Mouse (Mus musculus) spleen, postnatal 4 days (tissue): ENCODE measurements around the gene Tspan11.
A peak's percentile ranks its signal among the peaks of the same experiment; 100 is the strongest.

Experiments
- DNase-seq, 2 experiments: peaks; one replicate each; pipeline ENCODE4 v3.0.0; 2022; ENCODE audit warnings: low spot score in 2 of 2

The Tspan11 gene

DNA sequence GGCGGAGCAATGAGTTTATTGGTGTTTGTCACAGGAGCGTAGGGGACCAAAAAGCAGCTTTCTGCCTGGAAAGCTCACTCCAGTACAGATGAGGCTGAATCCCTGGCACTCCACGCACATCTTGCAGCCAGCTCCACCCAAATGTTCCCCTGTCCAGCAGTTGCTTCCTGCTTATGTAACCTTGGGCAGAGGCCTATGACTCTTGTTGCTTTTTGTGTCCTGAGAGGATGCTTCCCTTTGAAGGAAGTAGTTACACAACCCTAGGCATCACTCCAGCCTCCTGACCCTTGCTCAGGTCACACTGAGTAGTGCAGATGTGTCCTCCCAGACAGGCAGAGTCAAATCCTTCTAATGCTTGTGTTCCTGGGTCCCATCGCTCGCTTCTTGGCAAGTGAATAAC is 46.5 kb downstream of the Tspan11 start:
- DNase-seq, result no peak

- no peak for DNase-seq
Measured at GRCm38 (mm10) chr6:127935105-127935504, 47.7 kb downstream of the Tspan11 start.

GRCm38 (mm10) chr6:127942421-127942820 is 55.0 kb downstream of the Tspan11 start:
- no peak for DNase-seq

- peak; percentile 21 to 76 for DNase-seq
Measured at GRCm38 (mm10) chr6:127945725-127946124, 58.3 kb downstream of the Tspan11 start.

DNA sequence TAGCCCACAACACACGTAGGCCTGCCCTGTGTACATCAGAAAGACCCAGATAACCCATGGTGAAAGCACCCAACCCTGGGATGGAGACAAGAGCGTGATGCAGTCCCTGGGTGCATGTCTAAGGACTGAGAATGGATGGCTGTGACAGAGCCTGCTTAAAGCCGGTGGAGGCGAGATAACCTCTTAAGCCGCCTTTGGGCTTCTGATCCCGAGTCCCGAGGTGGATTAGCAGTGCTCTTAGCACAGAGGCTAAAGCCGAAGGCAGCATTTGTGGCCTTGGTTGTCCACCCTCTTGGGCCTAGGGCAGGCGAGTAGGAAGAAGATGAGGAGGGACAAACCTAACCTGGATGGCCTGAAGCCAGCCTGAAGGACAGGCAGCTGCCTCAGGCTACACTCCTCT is 61.3 kb downstream of the Tspan11 start:
- no peak for DNase-seq

DNA sequence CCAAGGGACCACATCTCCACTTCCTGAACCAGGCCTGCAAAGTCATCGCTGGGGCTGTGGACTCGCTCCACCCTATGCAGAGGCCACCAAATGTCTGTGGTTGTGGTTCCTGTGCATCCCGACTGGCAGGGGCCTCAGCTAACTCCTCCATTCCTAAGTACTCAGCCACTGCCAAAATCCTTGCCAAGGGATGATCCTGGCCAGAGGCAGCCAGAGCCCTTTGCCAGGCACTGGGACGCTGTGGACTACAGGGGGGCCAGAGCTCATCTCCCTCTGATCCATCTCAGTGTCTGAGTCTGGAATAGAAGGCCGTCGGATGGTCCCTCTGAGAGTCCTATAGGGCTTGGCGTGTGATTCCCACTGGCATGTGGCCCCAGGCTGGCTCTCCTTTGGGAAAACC is 62.5 kb downstream of the Tspan11 start:
- DNase-seq, result no peak

- DNase-seq, result no peak
Measured at GRCm38 (mm10) chr6:127953071-127953470, 65.7 kb downstream of the Tspan11 start.

DNA sequence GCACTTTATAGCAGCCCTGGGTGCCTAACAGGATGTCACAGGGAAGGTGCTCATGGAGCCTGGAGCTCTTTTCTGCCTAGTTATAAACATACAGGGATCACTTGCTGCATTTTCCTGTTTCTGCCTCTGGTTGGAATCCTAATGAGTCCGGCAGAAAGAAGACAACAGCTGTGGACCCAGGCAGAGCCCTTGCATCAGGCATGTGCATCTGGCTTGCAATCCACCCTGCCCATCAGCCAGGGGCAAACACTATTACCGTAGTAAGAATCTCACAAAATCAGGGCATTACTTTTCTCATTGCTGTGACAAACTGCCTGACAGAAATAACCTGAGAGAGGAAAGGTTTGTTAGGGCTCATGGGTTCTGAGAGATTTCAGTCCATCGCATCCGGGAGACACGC is 68.8 kb downstream of the Tspan11 start:
- no peak for DNase-seq

DNA sequence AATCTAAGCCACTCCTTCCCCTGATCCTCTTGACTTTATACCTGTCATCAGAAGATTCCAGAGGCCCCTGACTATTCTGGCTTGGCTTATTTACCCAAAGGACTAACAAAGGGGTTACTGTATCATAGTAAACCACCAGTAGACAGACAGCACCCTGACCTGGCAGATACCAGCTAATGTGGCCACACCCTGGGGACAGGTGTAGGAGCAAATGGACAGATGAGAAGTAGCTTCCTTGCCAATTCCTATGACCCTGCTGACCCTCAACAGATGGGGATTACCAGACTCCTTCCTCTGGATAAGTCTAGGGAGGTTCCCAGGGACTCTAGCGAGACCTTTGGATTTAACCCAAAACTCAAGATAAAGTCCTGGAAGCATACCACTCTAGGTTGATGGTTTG is 72.8 kb downstream of the Tspan11 start:
- no peak for DNase-seq

DNA sequence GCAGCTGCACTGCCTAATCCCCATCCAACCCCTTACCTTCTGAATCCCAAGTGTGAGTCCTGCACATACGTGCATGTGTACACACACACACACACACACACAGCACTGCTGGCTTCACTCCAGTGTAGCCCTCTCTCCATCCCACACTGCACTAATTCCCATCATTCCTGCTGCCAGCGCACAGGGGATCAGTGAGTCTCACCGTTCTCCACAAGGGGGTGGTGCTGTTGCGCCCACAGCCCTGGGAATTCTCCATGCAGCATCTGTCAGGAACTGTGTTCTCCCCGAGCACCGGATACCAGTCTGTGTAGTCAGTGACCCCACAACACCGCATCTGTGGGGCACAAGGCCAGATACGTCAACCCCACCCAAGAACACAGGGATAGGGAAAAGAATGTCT is 78.1 kb downstream of the Tspan11 start:
- DNase-seq, result no peak

GRCm38 (mm10) chr6:127969709-127970108 is 82.3 kb downstream of the Tspan11 start:
- DNase-seq, result no peak

DNA sequence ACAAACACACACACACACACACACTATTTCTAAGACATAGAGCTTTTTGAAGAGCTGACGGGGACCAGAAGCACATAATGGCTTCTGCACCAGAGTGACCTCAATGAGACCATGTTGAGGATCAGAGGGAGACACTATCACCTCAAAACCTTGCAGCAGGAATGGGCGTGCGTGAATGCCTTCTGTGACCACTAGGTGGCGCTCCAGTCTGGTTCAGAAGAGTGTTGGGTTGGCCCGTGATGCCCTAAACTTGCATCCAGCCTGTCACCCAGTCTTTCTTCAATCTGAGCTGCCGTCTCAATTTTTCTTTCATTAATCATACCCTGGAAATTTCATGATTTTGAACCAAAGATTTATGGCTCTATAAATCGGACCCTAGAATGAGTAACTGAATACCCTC is 82.7 kb downstream of the Tspan11 start:
- peak; percentile 52 to 83 for DNase-seq

GRCm38 (mm10) chr6:127970848-127971247 is 83.5 kb downstream of the Tspan11 start:
- DNase-seq, result no peak

DNA sequence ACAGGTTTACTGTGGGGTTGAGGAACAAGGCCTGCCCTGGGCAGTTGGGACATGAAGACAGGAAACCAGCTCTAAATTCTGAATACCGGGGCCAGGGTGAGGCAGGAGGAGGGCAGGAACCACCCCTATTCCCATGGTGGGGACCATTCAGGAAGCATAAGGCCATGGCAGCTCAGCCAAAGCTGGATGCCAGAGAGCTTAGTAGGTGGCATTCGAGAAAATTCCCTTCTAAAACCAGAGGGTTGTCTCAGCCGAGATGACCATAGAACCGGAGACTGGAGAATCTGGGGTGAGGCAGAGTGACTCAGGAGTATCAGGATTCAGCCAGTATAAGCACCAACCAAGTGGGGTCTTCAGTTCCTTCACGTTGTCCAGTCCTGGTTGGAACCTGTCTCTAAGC is 84.5 kb downstream of the Tspan11 start:
- DNase-seq, result no peak

DNA sequence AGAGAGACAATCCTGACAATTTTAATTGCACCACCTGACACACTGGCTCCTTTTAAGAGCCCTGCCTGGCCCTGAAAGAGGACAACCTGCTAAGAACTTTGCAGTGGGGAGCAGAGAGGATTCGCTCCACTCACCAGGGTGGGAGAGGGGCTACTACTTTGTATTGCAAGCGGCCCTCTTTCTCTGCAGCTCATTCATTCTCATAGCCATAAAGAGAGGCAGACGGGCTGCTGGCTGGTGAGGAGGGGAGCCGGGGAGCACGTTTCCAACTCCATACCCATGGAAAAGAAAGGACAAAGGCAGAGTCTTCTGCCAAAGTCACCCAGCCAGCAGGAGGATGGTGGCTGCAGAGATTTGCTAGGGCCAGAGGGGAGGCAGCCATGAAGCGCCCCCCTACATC is 86.2 kb downstream of the Tspan11 start:
- no peak for DNase-seq

GRCm38 (mm10) chr6:127974000-127974399 is 86.6 kb downstream of the Tspan11 start:
- no peak for DNase-seq

- DNase-seq, result no peak
Measured at GRCm38 (mm10) chr6:127976695-127977094, 89.3 kb downstream of the Tspan11 start.

GRCm38 (mm10) chr6:127978941-127979340 is 91.6 kb downstream of the Tspan11 start:
- no peak for DNase-seq

- no peak for DNase-seq
Measured at GRCm38 (mm10) chr6:127979831-127980230, 92.4 kb downstream of the Tspan11 start.

- DNase-seq, result no peak
Measured at GRCm38 (mm10) chr6:127980381-127981045, 93.1 kb downstream of the Tspan11 start.

GRCm38 (mm10) chr6:127981176-127981575 is 93.8 kb downstream of the Tspan11 start:
- DNase-seq, result no peak

- no peak for DNase-seq
Measured at GRCm38 (mm10) chr6:127986357-127986756, 99.0 kb downstream of the Tspan11 start.

GRCm38 (mm10) chr6:127987374-127987773 is 100.0 kb downstream of the Tspan11 start:
- no peak for DNase-seq

- no peak for DNase-seq
Measured at GRCm38 (mm10) chr6:127988944-127989494, 101.6 kb downstream of the Tspan11 start.
